Mouse (Mus musculus): ENCODE measurements around the gene Mre11a. TPM values are rescaled to one million over a fixed set of nuclear protein-coding genes. Genes with fewer than 3 reads are reported as not detected.

Gene Mre11a
- polyA plus RNA-seq, 1 experiment from 2014 or later = 16.8 TPM

- Histone ChIP-seq H3K4me3 (replicated peaks; ENCODE audit: low read length) (no peak overlapping the region), H3K27ac (ENCODE audit: low read length) (no peak overlapping the region), H3K9me3 (ENCODE audit: control insufficient read depth, low read length) (no peaks in the 10 kb centered on the region), H3K4me2 (ENCODE audit: low read length) (no peak overlapping the region), H3K27me3 (replicated peaks; ENCODE audit: control insufficient read depth, insufficient read depth, low read length) (no peaks in the 10 kb centered on the region), H3K4me1 (replicated peaks; ENCODE audit: control insufficient read depth, insufficient read depth, low read length) (peaks cover 3% of the 10 kb centered on the region), H3K36me3 (ENCODE audit: control insufficient read depth, insufficient read depth) (peaks cover 2% of the 10 kb centered on the region; the same call in 1 of the 2 replicates), H3K9ac (replicated peaks; ENCODE audit: low read depth, low read length) (no peak overlapping the region)
- 81% methylated on average over 5 of the region's 5 CpGs for WGBS
- peak; percentile 24; the same call in 1 of the 2 replicates for ATAC-seq
These were observed 55.5 kb downstream of the Mre11a start for GRCm38 (mm10) chr9:14839970-14840369.

DNA sequence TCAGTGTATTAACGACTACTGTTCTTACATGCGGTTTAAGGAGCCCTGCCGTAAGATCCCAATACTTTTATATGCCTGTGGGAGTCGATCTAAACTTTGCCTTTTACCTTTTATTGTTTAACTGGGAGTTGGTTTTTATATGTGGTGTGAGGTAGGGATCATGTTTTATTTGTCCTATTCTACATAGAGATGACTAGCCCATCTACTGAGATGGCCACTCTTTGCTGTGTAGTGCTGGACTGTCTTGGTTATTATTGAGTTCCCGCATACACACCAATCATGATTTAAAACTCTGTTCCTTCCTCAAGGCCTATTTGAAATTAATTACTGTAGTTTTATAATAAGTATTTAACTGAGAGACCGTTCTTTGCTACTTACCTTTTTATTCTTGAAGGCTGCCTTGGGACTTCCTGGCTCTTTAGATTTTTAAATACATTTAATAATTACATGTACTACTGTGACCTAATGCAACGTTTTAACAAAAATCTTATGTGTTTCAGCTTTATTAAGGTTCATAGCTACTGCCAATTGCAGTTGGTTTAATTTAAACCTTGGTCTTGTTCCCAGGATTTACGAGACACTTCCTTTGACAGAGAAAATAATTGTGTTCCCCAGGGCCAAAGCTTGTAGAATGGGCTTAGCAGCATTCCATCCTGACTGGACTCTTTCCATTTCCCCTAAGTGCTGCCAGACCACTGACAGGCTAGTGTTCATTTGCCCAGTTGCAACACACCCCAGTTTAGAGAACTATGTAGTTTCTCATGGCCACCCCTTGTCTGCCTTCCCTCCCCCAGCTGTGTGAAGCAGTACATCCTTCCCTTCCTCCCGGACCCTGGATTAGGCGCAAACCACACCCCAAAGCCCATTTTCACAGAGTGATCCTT, 57.7 kb downstream of the Mre11a start:
- Histone ChIP-seq H3K4me1 (replicated peaks; ENCODE audit: control insufficient read depth, insufficient read depth, low read length) (peaks cover 3% of the 10 kb centered on the region), H3K36me3 (ENCODE audit: control insufficient read depth, insufficient read depth) (no peaks in the 10 kb centered on the region), H3K9ac (replicated peaks; ENCODE audit: low read depth, low read length) (no peak overlapping the region), H3K27me3 (replicated peaks; ENCODE audit: control insufficient read depth, insufficient read depth, low read length) (no peaks in the 10 kb centered on the region), H3K4me2 (ENCODE audit: low read length) (no peak overlapping the region), H3K27ac (ENCODE audit: low read length) (no peak overlapping the region), H3K9me3 (ENCODE audit: control insufficient read depth, low read length) (no peaks in the 10 kb centered on the region), H3K4me3 (replicated peaks; ENCODE audit: low read length) (no peak overlapping the region)
- WGBS = 59% methylated on average over 10 of the region's 10 CpGs
- peak; percentile 82 for ATAC-seq

- Histone ChIP-seq H3K9me3 (ENCODE audit: control insufficient read depth, low read length) (no peaks in the 10 kb centered on the region), H3K4me2 (ENCODE audit: low read length) (no peak overlapping the region), H3K27ac (ENCODE audit: low read length) (no peak overlapping the region), H3K4me3 (replicated peaks; ENCODE audit: low read length) (no peak overlapping the region), H3K9ac (replicated peaks; ENCODE audit: low read depth, low read length) (no peak overlapping the region), H3K36me3 (ENCODE audit: control insufficient read depth, insufficient read depth) (no peaks in the 10 kb centered on the region), H3K4me1 (replicated peaks; ENCODE audit: control insufficient read depth, insufficient read depth, low read length) (peaks cover 3% of the 10 kb centered on the region), H3K27me3 (replicated peaks; ENCODE audit: control insufficient read depth, insufficient read depth, low read length) (no peaks in the 10 kb centered on the region)
- WGBS = 93% methylated on average over 6 of the region's 6 CpGs
- ATAC-seq = no peak
These were observed 58.9 kb downstream of the Mre11a start for GRCm38 (mm10) chr9:14843311-14843857.

- Histone ChIP-seq H3K9ac (replicated peaks; ENCODE audit: low read depth, low read length) (no peak overlapping the region), H3K4me1 (replicated peaks; ENCODE audit: control insufficient read depth, insufficient read depth, low read length) (peaks cover 3% of the 10 kb centered on the region), H3K4me3 (replicated peaks; ENCODE audit: low read length) (no peak overlapping the region), H3K4me2 (ENCODE audit: low read length) (no peak overlapping the region), H3K9me3 (ENCODE audit: control insufficient read depth, low read length) (no peaks in the 10 kb centered on the region), H3K27me3 (replicated peaks; ENCODE audit: control insufficient read depth, insufficient read depth, low read length) (no peaks in the 10 kb centered on the region), H3K27ac (ENCODE audit: low read length) (no peak overlapping the region), H3K36me3 (ENCODE audit: control insufficient read depth, insufficient read depth) (no peaks in the 10 kb centered on the region)
- 91% methylated on average over 3 of the region's 3 CpGs for WGBS
- no peak for ATAC-seq
These were observed 59.4 kb downstream of the Mre11a start for GRCm38 (mm10) chr9:14843901-14844300.

DNA sequence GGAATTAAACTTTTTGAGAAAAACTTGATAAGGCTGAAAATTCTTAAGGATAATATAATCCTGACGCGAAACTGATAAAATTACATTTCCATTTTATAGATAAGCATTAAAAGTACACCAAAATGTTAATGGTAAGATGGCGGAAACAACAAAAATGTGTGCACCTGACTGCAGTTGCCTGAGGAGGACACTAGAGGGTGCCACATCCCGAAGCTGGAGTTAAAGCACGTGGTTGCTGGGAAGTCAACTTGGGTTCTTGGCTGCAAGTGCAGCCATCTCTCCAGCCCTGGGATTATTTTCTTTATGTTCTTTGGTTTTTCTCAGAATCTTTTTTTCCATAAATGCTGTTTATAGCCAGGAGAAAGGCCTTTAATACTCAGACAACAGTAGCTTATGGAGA, 62.0 kb downstream of the Mre11a start:
- Histone ChIP-seq H3K27me3 (replicated peaks; ENCODE audit: control insufficient read depth, insufficient read depth, low read length) (no peaks in the 10 kb centered on the region), H3K4me1 (replicated peaks; ENCODE audit: control insufficient read depth, insufficient read depth, low read length) (no peaks in the 10 kb centered on the region), H3K4me3 (replicated peaks; ENCODE audit: low read length) (no peak overlapping the region), H3K27ac (ENCODE audit: low read length) (no peak overlapping the region), H3K36me3 (ENCODE audit: control insufficient read depth, insufficient read depth) (no peaks in the 10 kb centered on the region), H3K9ac (replicated peaks; ENCODE audit: low read depth, low read length) (no peak overlapping the region), H3K4me2 (ENCODE audit: low read length) (no peak overlapping the region), H3K9me3 (ENCODE audit: control insufficient read depth, low read length) (no peaks in the 10 kb centered on the region)
- ATAC-seq = no peak
- 54% methylated on average over 5 of the region's 5 CpGs for WGBS

GRCm38 (mm10) chr9:14848267-14848935, 63.9 kb downstream of the Mre11a start:
- 40% methylated on average over 1 of the region's 1 CpGs for WGBS
- Histone ChIP-seq H3K9me3 (ENCODE audit: control insufficient read depth, low read length) (0 out of 2 replicates have a peak, but pooled peaks cover 3% of the 10 kb centered on the region), H3K9ac (replicated peaks; ENCODE audit: low read depth, low read length) (no peak overlapping the region), H3K4me1 (replicated peaks; ENCODE audit: control insufficient read depth, insufficient read depth, low read length) (no peaks in the 10 kb centered on the region), H3K36me3 (ENCODE audit: control insufficient read depth, insufficient read depth) (no peaks in the 10 kb centered on the region), H3K4me3 (replicated peaks; ENCODE audit: low read length) (no peak overlapping the region), H3K27me3 (replicated peaks; ENCODE audit: control insufficient read depth, insufficient read depth, low read length) (no peaks in the 10 kb centered on the region), H3K27ac (ENCODE audit: low read length) (no peak overlapping the region), H3K4me2 (ENCODE audit: low read length) (no peak overlapping the region)
- peak; percentile 52; the same call in 1 of the 2 replicates for ATAC-seq

- no peak overlapping the region for H3K4me3 ChIP-seq (replicated peaks; ENCODE audit: low read length)
- H3K9me3 ChIP-seq (ENCODE audit: control insufficient read depth, low read length) = 0 out of 2 replicates have a peak, but pooled peaks cover 3% of the 10 kb centered on the region
- no peak overlapping the region for H3K9ac ChIP-seq (replicated peaks; ENCODE audit: low read depth, low read length)
- no peak overlapping the region for H3K27ac ChIP-seq (ENCODE audit: low read length)
- WGBS = 57% methylated on average over 4 of the region's 4 CpGs
- peaks cover 10% of the 10 kb centered on the region for H3K27me3 ChIP-seq (replicated peaks; ENCODE audit: control insufficient read depth, insufficient read depth, low read length)
- no peak overlapping the region for H3K4me2 ChIP-seq (ENCODE audit: low read length)
- ATAC-seq = no peak
- H3K4me1 ChIP-seq (replicated peaks; ENCODE audit: control insufficient read depth, insufficient read depth, low read length) = 0 out of 2 replicates have a peak, but pooled peaks cover 2% of the 10 kb centered on the region
- H3K36me3 ChIP-seq (ENCODE audit: control insufficient read depth, insufficient read depth) = no peaks in the 10 kb centered on the region
These were observed 70.1 kb downstream of the Mre11a start for GRCm38 (mm10) chr9:14854585-14854984.

DNA sequence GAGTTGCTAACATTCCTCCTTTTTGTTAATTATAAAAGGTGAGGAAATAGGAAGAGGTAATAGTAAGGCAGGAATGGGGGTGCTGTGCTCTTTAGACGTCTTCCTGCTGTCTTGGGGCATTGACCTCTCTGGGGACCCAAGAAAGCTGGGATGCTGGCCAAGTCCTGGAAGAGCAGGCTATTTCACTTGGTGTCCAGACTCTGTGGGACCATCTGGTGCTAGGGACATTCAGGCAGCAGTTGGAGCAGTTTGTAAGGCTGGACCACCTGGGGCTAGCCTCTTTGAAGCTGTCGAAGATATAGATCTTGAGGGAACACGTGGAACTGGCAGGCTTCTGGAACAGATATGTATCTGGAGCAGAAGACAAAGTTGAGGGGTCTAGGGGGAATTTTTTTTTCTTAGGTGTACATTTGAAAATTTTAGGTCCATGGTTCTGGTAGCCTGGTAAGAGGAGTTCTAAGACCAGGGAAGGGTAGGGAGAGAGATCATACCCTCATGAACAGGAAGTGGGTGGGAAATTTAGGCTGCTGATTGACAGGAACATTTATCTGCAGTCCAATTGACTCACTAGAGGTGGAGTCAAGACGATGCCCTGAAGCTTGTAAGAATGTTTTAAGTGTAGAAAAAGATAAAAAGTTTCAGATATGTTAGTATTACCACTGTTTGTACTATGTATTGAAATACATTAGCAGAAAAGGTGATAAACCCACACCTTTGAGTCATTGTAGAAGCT, 72.6 kb downstream of the Mre11a start:
- no peaks in the 10 kb centered on the region for H3K9me3 ChIP-seq (ENCODE audit: control insufficient read depth, low read length)
- H3K4me2 ChIP-seq (ENCODE audit: low read length) = no peak overlapping the region
- no peak overlapping the region for H3K4me3 ChIP-seq (replicated peaks; ENCODE audit: low read length)
- H3K9ac ChIP-seq (replicated peaks; ENCODE audit: low read depth, low read length) = no peak overlapping the region
- no peaks in the 10 kb centered on the region for H3K36me3 ChIP-seq (ENCODE audit: control insufficient read depth, insufficient read depth)
- no peak for ATAC-seq
- H3K27ac ChIP-seq (ENCODE audit: low read length) = no peak overlapping the region
- 59% methylated on average over 4 of the region's 4 CpGs for WGBS
- peaks cover 9% of the 10 kb centered on the region for H3K4me1 ChIP-seq (replicated peaks; ENCODE audit: control insufficient read depth, insufficient read depth, low read length)
- peaks cover 23% of the 10 kb centered on the region for H3K27me3 ChIP-seq (replicated peaks; ENCODE audit: control insufficient read depth, insufficient read depth, low read length)
